Mouse (Mus musculus): Measurements from ENCODE around the gene Gucy2d. TPM values are rescaled to one million over a fixed set of nuclear protein-coding genes. Genes with fewer than 3 reads are reported as not detected.

Gucy2d gene
- total and polyA plus RNA-seq, 3 experiments = not detected

GRCm38 (mm10) chr7:98498656-98499560, 58.7 kb downstream of the Gucy2d start:
- DNase-seq (ENCODE audit: low read depth, low spot score) = no peak
- TF ChIP-seq CHD2 (IDR thresholded peaks at IDR 0.05; ENCODE audit: low read length) (no peak), MAZ (IDR thresholded peaks at IDR 0.05; ENCODE audit: low read depth, low read length) (no peak), POLR2A (IDR thresholded peaks at IDR 0.05; ENCODE audit: control insufficient read depth in 1 of 2, insufficient read depth in 1 of 2, low read depth in 1 of 2, low read length in 2 of 2, poor library complexity in 1 of 2) (no peak), KAT2A (conservative IDR thresholded peaks at IDR 0.05; ENCODE audit: low read depth, low read length) (no peak), MEF2A (IDR thresholded peaks at IDR 0.05; ENCODE audit: extremely low read depth, insufficient replicate concordance, low read depth, low read length, poor library complexity, severe bottlenecking) (no peak), ZNF384 (IDR thresholded peaks at IDR 0.05; ENCODE audit: low read depth, low read length) (no peak), ZKSCAN1 (IDR thresholded peaks at IDR 0.05; ENCODE audit: low read depth, low read length) (no peak), ZC3H11A (IDR thresholded peaks at IDR 0.05; ENCODE audit: low read depth, low read length) (no peak), NELFE (IDR thresholded peaks at IDR 0.05; ENCODE audit: low read depth, low read length) (no peak), RCOR1 (IDR thresholded peaks at IDR 0.05; ENCODE audit: low read depth, low read length) (no peak), CHD1 (IDR thresholded peaks at IDR 0.05; ENCODE audit: low read depth, low read length) (no peak), POLR2AphosphoS2 (IDR thresholded peaks at IDR 0.05; ENCODE audit: low read length) (no peak), BHLHE40 (IDR thresholded peaks at IDR 0.05; ENCODE audit: borderline replicate concordance, low read depth, low read length) (no peak), MYB (IDR thresholded peaks at IDR 0.05; ENCODE audit: low read depth, low read length) (no peak), SMC3 (IDR thresholded peaks at IDR 0.05; ENCODE audit: low read depth, low read length) (no peak), CTCF (IDR thresholded peaks at IDR 0.05 in 2 of 3, conservative IDR thresholded peaks at IDR 0.05 in 1 of 3; ENCODE audit: control insufficient read depth in 1 of 3, insufficient read depth in 1 of 3, low read depth in 2 of 3, low read length in 3 of 3, poor library complexity in 1 of 3, severe bottlenecking in 1 of 3) (no peak), USF2 (IDR thresholded peaks at IDR 0.05; ENCODE audit: borderline replicate concordance in 1 of 2, insufficient read depth in 1 of 2, low read depth in 1 of 2, low read length in 2 of 2) (no peak), EP300 (IDR thresholded peaks at IDR 0.05; ENCODE audit: low read depth in 1 of 2, low read length in 2 of 2) (no peak), MAX (IDR thresholded peaks at IDR 0.05; ENCODE audit: low read length) (no peak), JUND (IDR thresholded peaks at IDR 0.05; ENCODE audit: low read depth, low read length) (no peak)
- Histone ChIP-seq H3K79me2 (ENCODE audit: control insufficient read depth, insufficient read depth, low read length, poor library complexity) (no peaks in the 10 kb centered on the region), H3K9ac (ENCODE audit: control insufficient read depth, low read depth, low read length, poor library complexity, severe bottlenecking) (no peak overlapping the region), H3K36me3 (ENCODE audit: control insufficient read depth in 1 of 2, insufficient read depth in 2 of 2, low read length in 2 of 2) (no peaks in the 10 kb centered on the region), H3K27ac (ENCODE audit: control insufficient read depth, low read depth, low read length) (no peak overlapping the region), H3K27me3 (ENCODE audit: control insufficient read depth in 1 of 2, insufficient read depth in 2 of 2, low read length in 2 of 2) (peaks cover 0 to 5% of the 10 kb centered on the region in 2 experiments; a peak in 3 of 4 replicates), H3K9me3 (replicated peaks; ENCODE audit: insufficient read depth, low read length) (no peaks in the 10 kb centered on the region), H3K4me1 (ENCODE audit: control insufficient read depth in 1 of 2, insufficient read depth in 2 of 2, low read length in 2 of 2) (no peaks in the 10 kb centered on the region), H3K4me3 (ENCODE audit: control insufficient read depth in 1 of 2, insufficient read depth in 1 of 2, low read depth in 2 of 2, low read length in 2 of 2) (no peak overlapping the region)
